Mouse (Mus musculus) activated CD4-positive, CD25-positive, alpha-beta regulatory T cell, adult 4 months (primary cell): Measurements from ENCODE around the gene Ogfr. TPM values are rescaled to one million over a fixed set of nuclear protein-coding genes. Genes with fewer than 3 reads are reported as not detected.

Source experiments
- ATAC-seq: one replicate; pipeline ENCODE4 v1.8.0; 2017
- polyA plus RNA-seq, 2 experiments: library from polyadenylated mRNA; unstranded; fragments of 100-300 nt; shearing (Covaris generic); gene quantifications; one replicate each; pipeline ENCODE4 v1.2.1; 2017

The Ogfr gene
- 10 to 100 TPM; 17.2 to 24.0 TPM for polyA plus RNA-seq

GRCm38 (mm10) chr2:180589123-180589831, at the start of gene Ogfr:
TSS of gene Ogfr (plus strand) at chr2:180589245.
- peak; percentile 91 for ATAC-seq

DNA sequence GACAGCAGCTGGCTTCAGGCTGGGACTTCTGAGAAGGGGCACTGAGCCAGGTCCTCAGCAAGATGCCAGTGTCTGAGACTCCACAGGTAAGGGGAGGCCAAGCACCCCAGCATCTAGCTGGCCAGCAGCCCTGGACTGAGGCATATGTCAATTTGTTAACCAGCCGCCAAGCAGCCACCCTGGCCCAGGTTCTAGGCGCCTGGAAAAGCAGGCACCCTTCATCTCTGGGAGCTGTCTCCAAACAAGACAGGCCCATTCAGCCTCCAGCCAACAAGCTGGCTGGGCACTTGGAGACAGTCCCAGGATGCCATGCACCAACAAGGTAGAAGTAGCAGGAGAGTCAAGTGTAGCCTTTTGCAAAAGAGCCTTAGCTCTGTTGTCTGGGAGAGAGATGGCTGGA, 45.4 kb upstream of the Ogfr start:
- no peak for ATAC-seq

- ATAC-seq, result no peak
Measured at GRCm38 (mm10) chr2:180545046-180545445, 44.0 kb upstream of the Ogfr start.

DNA sequence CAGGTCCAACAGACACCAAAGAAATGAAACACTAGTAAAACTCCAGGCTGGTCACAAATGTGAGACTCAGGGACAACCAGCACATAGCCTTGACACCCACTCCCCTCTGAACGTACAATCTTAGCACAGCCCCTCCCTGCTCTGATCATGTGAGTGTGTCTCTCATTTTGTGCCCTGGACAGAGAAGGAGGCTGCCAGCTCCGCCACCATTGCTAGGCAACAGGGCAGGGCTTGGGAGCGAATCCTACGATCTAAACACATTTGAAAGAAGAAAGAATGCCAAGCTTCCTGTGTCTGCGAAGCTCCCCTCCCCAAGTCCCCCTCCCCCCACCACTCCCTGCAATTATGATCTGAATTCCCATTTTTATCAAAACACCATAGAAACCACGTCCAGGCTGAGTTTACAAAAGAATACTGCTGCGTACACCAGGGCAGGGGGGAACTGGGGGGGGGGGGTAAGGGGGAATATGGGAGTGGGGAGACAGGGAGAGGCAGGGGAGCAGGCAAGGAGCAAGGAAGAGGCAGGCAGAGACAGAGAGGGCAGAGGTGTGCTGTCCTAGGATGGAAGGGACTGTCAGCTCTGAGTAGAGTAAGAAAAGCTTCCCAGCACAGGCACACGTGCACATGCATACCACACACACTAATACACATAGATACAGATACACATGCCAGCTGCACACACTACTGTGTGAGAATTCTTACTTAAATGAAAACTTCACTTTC, 41.5 kb upstream of the Ogfr start:
- ATAC-seq, result no peak

DNA sequence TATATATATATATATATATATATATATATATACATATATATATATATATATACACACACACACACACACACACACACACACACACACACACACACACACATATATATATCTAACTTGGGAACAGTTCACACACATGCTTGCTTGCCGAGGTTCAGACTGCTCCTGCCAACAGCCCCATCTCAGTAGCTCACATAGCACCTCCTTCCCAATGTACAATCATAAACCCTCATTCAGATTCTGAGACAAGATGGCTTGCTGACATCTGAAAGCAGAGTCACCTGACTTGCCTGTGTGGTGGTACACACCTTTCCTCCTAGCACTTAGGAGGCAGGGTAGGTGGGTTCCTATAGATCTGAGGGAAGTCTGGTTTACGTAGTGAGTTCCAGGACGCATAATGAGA, 36.7 kb upstream of the Ogfr start:
- no peak for ATAC-seq

DNA sequence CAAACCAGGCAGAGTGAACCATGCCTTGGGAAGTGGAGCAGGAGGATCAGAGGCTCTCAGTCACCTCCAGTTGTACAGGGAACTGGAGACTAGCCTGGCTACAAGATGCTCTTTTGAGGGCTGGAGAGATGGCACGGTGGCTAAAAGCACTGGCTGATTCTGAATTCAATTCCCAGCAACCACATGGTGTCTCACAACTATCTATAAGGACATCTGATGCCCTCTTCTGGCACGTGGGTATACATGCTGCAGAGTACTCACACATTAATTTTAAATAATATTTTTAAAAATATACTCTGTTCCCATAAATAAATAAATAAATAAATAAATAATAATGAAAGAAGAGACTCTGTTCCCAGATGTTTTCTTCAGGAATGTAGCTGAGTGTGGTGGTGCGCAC, 33.8 kb upstream of the Ogfr start:
- no peak for ATAC-seq

GRCm38 (mm10) chr2:180556470-180556869, 32.6 kb upstream of the Ogfr start:
- no peak for ATAC-seq

GRCm38 (mm10) chr2:180560245-180560644, 28.8 kb upstream of the Ogfr start:
- no peak for ATAC-seq

GRCm38 (mm10) chr2:180562146-180562545, 26.9 kb upstream of the Ogfr start:
- ATAC-seq, result no peak

- no peak for ATAC-seq
Measured at GRCm38 (mm10) chr2:180563296-180563695, 25.7 kb upstream of the Ogfr start.

DNA sequence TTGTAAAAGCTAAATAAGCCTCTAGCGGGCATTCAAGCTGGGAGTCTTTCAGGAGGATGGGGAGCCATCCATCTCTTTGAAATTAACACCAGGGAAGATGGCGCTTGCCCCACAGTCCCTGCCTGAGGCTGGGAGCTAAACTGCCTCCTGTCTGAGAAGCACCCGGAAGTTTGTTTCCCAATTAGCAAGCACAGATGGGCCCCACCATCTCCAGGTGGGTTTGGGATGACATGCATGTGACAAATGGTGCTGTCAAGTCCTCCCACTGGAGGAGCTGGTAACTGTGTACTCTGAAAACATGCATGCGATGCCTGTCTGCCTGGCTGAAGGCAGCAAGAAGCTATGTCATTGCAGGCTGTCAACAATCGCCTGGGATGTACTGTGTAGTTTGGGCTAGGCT, 25.2 kb upstream of the Ogfr start:
- ATAC-seq, result no peak

DNA sequence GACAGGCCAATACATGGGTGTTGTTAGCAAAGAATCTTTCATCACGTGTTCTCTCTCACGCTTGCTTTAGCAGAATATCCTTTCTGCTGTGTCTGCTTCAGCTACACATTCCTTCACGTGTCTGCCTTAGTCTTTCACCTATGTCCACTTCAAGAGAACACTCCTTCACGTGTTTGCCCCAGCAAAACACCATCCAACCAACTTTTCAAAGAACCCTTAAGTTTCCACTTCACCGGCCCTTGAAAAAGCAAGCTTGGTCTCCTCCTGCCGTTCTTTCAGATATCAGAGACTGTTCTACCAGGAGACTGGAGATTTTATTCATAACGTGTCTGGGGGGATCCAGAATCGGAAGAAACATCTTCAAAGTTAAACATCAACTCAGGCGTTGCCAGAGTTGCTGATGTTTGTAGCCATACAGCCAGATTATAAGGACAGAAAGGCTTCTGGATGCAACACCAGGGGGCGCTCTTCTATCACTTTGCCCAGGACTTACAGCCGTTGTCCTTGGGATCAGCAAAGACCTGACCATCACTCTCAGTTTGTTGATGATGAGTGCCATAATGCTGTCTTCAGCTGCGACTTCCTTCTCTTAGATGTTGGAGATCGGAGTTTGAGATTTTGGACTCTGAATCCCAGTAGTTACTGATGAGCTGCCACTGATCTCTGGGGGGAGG, 22.7 kb upstream of the Ogfr start:
- ATAC-seq, result peak; percentile 59

DNA sequence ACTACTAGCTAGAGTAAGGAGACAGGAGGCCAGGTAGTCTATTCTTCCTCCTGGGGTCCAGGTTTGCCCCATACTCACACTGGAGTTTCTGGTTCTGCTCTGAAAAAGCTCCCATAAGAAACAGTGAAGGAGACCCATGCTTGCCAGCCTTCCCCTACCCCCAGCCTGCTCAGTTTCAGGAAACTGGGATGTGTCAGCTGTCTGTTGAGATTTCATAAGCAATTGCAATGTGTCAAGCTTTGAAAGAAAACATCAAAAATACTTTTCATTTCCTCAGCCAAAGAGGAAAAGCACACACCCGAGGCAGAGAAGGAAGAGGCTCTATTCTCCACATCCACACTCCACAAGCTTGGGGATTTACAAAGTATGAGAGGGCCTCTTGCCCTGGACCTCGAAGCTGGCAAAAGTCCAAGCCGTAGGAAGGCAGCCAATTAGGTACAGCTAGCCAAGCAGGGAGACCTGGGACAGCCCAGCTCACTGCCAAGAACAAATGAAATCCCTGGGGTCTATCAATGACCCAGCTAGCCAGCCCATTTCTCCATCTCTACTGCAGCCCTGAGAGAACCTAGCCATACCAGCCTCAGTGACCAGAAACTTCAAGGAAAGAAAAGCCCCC, 19.9 kb upstream of the Ogfr start:
- no peak for ATAC-seq

DNA sequence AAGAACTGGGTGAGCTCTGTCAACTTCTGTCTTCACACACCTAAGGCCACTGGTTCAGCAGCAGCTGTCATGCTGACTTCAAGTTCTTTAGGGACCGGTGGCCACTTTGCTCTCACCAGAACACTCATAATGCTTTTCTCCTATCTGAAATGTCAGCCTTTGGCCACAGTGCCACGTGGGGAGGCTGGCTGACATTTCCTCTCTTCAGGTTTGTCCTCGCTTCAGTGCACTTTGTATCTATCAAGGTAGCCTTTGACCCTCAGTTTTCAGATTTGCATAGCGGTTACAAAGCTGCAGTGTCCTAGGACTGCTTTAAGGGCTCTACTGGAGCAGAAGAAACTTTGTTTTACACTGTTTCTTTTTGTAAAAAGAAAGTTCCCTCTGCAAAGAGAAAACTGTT, 12.6 kb upstream of the Ogfr start:
- ATAC-seq, result no peak

DNA sequence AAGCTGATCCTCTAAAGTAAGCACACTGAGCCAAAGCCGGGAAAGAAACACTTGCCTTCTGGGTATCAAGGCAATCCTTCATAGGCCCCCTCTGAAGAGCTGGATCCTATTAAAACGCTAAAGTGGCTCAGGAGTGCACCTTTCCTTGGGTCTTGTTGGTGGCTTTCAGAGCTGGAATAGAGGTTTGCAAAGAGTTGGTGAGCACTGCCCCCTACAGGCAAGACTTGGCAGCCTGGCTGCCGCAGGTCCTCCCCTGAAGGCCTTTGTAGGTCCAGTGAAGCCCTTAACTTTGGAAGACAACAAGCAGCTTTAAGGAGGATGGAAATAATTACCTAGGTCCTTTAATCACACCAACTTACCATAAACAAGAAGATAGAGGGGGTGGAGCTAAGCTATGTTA, 10.4 kb upstream of the Ogfr start:
- ATAC-seq, result peak; percentile 44

DNA sequence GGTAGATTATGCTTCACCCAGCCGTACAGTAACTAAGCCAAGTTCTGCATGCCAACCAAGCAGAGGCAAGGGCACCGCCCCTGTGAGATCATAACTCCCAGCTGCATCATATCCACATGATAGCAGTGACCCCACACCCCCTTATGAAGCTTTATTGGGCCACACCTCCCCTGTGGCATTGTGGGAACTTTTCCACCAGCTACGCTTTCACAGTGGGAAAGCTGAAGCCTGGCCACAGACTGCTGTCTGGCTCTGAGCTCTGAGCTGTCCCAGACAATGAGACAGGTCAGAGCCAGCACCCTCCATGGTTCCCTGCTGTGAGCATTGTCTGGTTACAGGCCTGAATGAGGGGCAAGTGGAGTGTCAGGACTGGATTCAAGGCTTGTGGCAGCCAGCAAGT, 8.0 kb upstream of the Ogfr start, which contains the start of gene Mrgbp:
Mrgbp (plus strand) TSS at position 303 of the 400 bp plus-strand sequence.
- ATAC-seq, result no peak

- peak; percentile 86 for ATAC-seq
Measured at GRCm38 (mm10) chr2:180582481-180583153, 6.4 kb upstream of the Ogfr start.

DNA sequence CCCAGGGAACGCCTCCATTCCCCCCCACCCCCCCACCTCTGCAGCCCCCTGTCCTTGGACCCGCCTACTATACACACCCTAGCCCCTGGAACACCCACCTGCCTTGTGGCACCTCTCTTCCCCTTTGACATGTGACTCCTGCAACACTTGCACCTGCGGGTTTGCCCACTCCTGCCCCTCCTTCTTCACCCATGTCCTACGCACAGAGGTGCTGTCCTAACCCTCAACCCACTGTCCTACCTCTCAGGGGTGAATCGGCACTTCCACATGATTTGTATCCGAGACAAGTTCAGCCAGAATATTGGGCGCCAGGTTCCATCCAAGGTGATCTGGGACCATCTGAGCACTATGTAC, 5.9 kb upstream of the Ogfr start:
- ATAC-seq, result no peak

DNA sequence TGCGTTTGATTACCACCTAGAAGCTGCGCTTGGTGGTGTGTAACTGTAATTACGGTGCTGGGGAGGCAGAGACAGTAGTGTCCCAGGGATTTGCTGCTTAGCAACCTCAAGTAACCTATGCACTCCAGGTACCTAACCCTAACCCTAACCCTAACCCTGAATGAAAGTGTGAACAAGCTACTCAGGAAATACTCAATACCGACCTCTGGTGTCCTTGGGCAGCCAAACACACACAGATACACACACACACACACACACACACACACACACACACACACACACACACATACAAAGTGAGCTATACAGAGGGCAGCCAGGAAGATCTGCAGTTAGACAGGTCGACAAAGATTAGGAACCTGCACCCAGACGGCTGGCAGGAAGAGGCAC, 316 bp upstream of the Ogfr start:
- ATAC-seq, result peak; percentile 12

DNA sequence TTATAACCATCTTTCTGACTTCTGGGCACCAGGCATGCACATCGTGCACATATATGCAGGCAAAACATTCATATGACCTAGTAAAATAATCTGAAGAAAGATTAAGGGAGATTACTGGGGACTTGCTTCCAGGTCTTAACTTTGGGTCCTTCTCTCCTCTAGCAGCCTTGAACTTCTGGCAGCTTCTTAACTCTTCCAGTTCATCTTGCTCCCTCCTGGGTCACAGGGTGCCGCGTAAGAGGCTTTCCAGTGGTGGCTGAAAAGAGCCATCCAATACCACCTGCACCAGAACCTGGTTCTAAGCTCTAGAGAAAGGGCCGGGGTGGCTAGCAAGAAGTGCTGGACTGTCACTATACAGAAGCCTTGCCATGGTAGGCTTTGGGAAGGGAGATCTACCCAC, 8.4 kb downstream of the Ogfr start, which contains the start of gene Col9a3:
Col9a3 (plus strand) TSS at position 301 of the 400 bp plus-strand sequence.
- no peak for ATAC-seq

DNA sequence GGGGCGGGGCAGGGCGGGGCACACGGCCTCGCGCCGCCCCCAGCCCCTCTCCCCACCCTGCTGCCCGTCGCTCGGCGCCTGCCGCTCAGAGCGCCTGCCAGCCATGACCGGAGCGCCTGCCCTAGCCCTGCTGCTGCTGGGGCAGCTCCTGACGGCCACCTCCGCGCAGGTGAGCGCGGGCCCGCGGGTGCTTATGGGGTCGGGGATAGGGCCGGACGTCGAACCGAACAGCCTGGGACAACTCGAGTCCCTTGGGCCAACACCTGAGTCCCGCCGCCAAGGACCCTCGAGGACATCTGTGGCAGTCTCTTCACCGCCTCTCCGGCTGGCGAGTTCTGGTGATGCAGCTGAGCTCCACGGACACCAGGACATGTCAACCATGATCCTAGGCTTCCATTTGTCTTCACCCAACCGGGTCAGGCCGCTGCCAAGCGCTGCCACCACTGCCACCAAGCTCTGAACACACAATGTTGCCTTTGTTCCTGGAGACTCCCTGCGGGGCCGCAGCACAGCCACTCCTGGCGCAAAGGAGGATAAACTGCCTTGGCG, 9.2 kb downstream of the Ogfr start:
- no peak for ATAC-seq

GRCm38 (mm10) chr2:180600569-180601021, 11.6 kb downstream of the Ogfr start:
- no peak for ATAC-seq
